Mouse (Mus musculus) heart, postnatal 36 days (tissue): ENCODE data around the gene Cep89. TPM values are rescaled to one million over a fixed set of nuclear protein-coding genes. Genes with fewer than 3 reads are reported as not detected.
A peak's percentile ranks its signal among the peaks of the same experiment; 100 is the strongest.

Experiments used
- DNase-seq, 2 experiments: peaks; one replicate each; pipeline ENCODE4 v3.0.0; 2021 to 2022
- intact Hi-C: fragments of 180-260 bp; cut with DNase I; formaldehyde crosslinking; loops from one replicate; pipeline ENCODE4 v1.15.1; 2025
- total RNA-seq, 2 experiments: library from RNA; stranded (reverse); gene quantifications; 2 replicates each; pipeline ENCODE4 v1.2.3; 2021

Cep89 gene
- total RNA-seq, 2 experiments from 2014 or later = 13.0 to 14.1 TPM

GRCm38 (mm10) chr7:35381861-35382260, 15.0 kb upstream of the Cep89 start:
- intact Hi-C loops = no loop called here

GRCm38 (mm10) chr7:35382706-35383353, 14.0 kb upstream of the Cep89 start:
- no peak for DNase-seq
- intact Hi-C loops = no loop called here

More at GRCm38 (mm10) chr7:35381861-35382260, 15.0 kb upstream of the Cep89 start:
- no peak for DNase-seq

GRCm38 (mm10) chr7:35386525-35386952, 10.3 kb upstream of the Cep89 start:
- DNase-seq = peak in 1 of 2 experiments; percentile 15
- intact Hi-C loops = no loop called here

GRCm38 (mm10) chr7:35388694-35389093, 8.1 kb upstream of the Cep89 start:
- intact Hi-C loops = no loop called here
- DNase-seq = no peak

GRCm38 (mm10) chr7:35392935-35393334, 3.9 kb upstream of the Cep89 start:
- intact Hi-C loops = loop anchor here (1.0 to 10.0 kb wide), 5 partner anchors 60 to 1008 kb away; partner anchors contain the start of genes Ankrd27, Pdcd5 and Rgs9bp
- peak; percentile 12 to 33 for DNase-seq

GRCm38 (mm10) chr7:35395734-35396456, 940 bp upstream of the Cep89 start:
- intact Hi-C loops = loop anchor here (5.0 to 10.0 kb wide), 4 partner anchors 79 to 1011 kb away; partner anchors contain the start of genes Ankrd27, Gpatch1, Pdcd5 and Rgs9bp
- DNase-seq = no peak

GRCm38 (mm10) chr7:35401169-35401568, 4.3 kb downstream of the Cep89 start:
- DNase-seq = no peak
- intact Hi-C loops = no loop called here

GRCm38 (mm10) chr7:35415226-35415625, 18.4 kb downstream of the Cep89 start:
- intact Hi-C loops = no loop called here

GRCm38 (mm10) chr7:35415801-35416653, 19.2 kb downstream of the Cep89 start:
- intact Hi-C loops = no loop called here
- DNase-seq = no peak

More at GRCm38 (mm10) chr7:35415226-35415625, 18.4 kb downstream of the Cep89 start:
- no peak for DNase-seq

- no peak for DNase-seq
- intact Hi-C loops = no loop called here
Observed at GRCm38 (mm10) chr7:35416654-35416948, 19.8 kb downstream of the Cep89 start.

- intact Hi-C loops = no loop called here
- DNase-seq = no peak
Observed at GRCm38 (mm10) chr7:35423071-35423470, 26.2 kb downstream of the Cep89 start.

GRCm38 (mm10) chr7:35428146-35428545, 31.3 kb downstream of the Cep89 start:
- intact Hi-C loops = no loop called here
- DNase-seq = no peak

- no peak for DNase-seq
- intact Hi-C loops = loop anchor here (10.0 kb wide), 1 partner anchor 60 kb away; no protein-coding TSS in a partner anchor
Observed at GRCm38 (mm10) chr7:35435266-35435665, 38.4 kb downstream of the Cep89 start.

GRCm38 (mm10) chr7:35447501-35447900, 50.7 kb downstream of the Cep89 start:
- DNase-seq = no peak
- intact Hi-C loops = no loop called here

GRCm38 (mm10) chr7:35447996-35448846, 51.4 kb downstream of the Cep89 start, which contains the start of gene Slc7a9:
TSS of gene Slc7a9 (plus strand) at chr7:35448796.
- intact Hi-C loops = no loop called here

GRCm38 (mm10) chr7:35448867-35449266, 52.0 kb downstream of the Cep89 start:
- no peak for DNase-seq
- intact Hi-C loops = no loop called here

More at GRCm38 (mm10) chr7:35447996-35448846, 51.4 kb downstream of the Cep89 start, which contains the start of gene Slc7a9:
- DNase-seq = no peak

GRCm38 (mm10) chr7:35456091-35456814, 59.4 kb downstream of the Cep89 start:
- DNase-seq = no peak
- intact Hi-C loops = no loop called here

GRCm38 (mm10) chr7:35460971-35461370, 64.1 kb downstream of the Cep89 start:
- DNase-seq = no peak
- intact Hi-C loops = no loop called here

GRCm38 (mm10) chr7:35465027-35465426, 68.2 kb downstream of the Cep89 start:
- DNase-seq = no peak
- intact Hi-C loops = no loop called here
